Mouse (Mus musculus) lung, postnatal 25 days (tissue): ENCODE results near the gene Hoxc4.

Experiments used
- DNase-seq: peaks from one replicate; pipeline ENCODE4 v3.0.0; 2022; ENCODE audit warnings: low spot score

Hoxc4 gene

DNA sequence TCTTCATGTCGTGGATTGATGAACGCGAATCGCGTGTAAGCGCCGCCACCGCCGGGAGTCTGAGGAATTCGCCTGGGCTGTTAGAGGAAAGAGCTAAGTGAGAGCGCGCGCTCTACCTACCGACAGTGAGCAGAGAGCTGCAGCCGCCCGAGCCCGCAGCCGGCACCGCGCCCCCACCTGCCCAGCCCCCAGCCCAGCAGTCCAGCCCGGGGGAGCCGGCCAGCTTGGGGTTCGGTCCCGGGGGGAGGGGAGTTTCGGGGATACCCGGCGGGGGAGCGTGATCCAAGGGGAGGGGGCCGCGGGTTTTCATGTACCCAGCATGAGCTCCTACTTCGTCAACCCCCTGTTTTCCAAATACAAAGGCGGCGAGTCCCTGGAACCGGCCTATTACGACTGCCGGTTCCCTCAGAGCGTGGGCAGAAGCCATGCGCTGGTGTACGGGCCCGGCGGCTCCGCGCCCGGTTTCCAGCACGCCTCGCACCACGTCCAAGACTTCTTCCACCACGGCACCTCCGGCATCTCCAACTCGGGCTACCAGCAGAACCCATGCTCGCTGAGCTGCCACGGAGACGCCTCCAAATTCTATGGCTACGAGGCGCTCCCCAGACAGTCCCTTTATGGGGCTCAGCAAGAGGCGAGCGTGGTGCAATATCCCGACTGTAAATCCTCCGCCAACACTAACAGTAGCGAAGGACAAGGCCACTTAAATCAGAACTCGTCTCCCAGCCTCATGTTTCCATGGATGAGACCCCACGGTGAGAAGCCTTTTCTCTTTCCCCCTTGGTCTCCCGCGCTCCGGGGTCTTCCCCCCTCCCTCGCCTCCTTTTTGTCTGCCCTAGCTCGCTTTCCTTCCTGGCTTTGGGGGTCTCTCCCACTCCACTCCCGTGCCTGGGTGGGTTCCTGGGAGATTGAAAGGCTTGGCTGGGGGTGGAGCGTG, 28.0 kb upstream of the Hoxc4 start, which contains the start of gene Hoxc8:
TSS of gene Hoxc8 (plus strand) at position 147 of the 937 bp plus-strand sequence.
- DNase-seq: no peak

DNA sequence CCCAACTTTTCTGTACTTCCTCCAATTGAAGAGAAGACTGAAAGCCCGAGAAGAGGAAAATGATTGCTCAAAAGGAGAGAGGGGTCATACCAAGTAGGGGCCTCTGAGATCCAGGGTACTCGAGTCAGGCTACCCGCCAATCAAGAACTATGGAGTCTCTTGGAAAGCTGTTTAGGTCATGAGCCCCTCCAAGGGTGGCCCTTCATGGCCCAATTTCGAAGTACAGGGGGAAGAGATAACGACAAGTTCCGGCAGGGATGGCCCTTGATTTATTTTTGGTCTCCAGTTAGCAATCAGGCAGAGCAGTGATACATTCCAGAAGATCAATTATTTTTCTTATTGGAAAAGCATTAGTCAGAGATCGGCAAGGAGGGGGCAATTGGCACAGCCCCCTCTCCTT, 27.0 kb upstream of the Hoxc4 start:
- no peak for DNase-seq

DNA sequence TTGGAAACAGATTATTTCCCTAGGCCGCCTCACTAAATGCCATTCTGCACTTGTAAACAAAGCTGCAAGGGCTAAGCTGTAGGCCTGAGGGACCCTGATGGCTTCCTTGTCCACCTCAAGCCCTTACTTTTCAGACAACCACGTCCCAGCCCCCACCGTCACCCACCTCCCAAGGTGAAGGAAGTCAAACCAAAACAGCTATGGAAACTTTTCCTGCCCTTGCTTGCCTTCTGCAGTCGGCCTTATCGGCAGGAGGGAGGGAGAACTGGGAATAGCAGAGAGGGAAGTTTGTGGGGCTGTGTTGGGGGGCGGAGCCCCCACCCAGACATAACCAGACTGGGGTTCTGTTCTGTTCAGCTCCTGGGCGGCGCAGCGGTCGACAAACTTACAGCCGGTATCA, 26.5 kb upstream of the Hoxc4 start:
- DNase-seq: no peak

DNA sequence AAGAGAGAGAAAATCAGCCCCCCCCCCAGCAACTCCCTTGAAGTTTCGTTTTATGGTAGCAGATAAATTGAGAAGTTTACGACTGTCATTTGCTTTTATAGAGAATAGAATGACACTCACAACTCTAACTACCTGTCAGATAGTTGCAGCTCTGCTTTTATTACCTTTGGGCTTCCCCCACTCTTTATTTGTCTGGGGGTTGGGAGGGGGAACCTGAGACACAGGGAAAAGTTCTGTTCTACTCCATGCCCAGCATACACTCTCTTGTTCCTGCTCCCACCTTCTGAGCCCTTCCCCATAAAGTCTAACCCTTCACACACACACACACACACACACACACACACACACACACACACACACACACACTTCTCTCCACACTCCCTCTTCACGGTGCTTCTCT, 25.9 kb upstream of the Hoxc4 start:
- DNase-seq: no peak

DNA sequence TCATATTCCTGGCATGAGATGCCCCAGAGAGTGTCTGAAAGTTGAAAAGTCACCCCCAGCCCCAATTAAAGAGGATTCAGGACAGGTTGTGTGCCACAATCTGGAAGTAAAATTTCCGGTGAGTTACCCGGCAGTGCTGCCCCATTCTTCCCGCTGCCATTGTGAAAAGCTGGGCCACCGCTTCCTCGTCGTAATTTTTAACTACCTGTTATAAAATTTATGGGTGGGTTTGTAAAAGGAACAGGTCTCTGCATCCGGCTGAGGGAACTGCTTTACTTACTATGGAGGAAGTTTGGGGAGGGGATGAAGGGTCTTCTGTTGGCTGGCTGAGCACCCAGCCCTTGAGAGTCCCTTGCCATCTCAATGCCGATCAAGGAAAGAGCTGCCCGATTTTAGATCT, 22.2 kb upstream of the Hoxc4 start:
- DNase-seq: no peak

- DNase-seq: no peak
Measured at GRCm38 (mm10) chr15:102997431-102997830, 21.3 kb upstream of the Hoxc4 start.

DNA sequence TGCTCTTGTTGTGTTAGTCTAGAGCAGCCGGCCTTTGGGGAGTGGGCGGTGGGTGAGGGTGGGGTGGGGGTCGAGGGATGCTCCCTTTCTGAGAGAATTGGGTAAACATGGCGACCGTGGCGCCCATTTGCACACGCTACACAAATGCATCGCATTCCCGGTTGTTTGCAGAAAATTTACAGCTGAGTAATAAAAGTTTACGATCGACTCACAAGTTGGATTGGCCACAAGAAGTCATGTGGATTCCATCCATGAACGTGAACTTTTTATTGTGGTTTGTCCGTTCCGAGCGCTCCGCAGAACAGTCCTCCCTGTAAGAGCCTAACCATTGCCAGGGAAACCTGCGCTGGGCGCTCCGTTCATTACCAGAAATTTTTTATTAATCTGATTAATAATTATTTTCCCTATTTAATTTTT, 20.8 kb upstream of the Hoxc4 start, which contains the start of gene Hoxc6:
TSS of gene Hoxc6 (plus strand) at position 319 of the 417 bp plus-strand sequence.
- DNase-seq: no peak

GRCm38 (mm10) chr15:102998608-102999182, 20.0 kb upstream of the Hoxc4 start:
- DNase-seq: no peak

DNA sequence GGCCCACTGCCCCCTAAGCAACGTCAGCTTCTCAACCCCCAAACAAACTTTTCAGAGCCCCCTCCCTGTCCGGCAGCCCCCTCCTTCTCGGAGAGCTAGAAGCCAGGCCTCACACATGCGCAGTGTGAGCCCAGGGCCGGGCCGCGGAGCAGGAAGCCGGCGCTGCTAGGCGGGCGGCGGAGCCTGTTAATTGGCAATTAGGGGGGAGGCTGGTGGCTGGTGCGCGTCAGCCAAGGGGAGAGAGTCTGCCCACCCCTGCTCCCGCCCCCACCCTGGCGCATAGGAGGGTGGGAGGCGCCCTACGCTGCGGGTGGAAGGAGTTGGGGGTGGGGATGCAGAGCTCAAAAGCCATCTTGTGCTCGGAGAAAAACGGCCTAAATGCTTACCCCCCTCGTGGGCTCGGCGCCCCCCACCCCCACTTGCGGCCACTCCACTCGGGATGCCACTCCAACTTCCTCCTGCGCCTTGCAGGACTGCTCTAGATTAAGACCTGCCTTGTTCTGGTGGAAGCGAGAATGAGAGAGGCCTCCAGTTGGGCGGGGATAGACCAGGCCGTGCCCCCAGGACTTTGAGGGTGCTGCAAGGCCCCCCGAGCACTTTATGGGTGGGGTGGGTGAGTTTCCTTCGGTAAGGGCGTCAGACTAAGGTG, 19.4 kb upstream of the Hoxc4 start:
- peak; percentile 12 for DNase-seq

DNA sequence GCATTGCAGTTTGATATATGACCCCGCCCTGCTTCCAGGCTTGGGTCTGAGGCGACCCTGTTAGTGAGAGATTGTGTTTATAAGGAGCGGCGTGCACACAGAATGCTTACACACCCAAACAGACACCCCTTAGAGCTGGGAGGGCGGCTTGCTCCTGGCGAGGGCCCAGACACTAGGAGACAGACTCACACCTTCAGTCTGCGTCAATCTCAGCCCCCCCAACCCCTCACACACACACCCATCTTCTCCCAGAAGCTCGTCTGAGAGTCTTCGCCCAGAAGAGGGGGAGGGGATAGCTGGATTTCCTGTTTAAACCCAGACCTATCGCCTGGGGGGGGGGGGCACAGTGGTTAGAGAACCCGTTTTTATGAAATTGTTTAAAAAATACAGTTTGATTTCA, 18.8 kb upstream of the Hoxc4 start:
- no peak for DNase-seq

DNA sequence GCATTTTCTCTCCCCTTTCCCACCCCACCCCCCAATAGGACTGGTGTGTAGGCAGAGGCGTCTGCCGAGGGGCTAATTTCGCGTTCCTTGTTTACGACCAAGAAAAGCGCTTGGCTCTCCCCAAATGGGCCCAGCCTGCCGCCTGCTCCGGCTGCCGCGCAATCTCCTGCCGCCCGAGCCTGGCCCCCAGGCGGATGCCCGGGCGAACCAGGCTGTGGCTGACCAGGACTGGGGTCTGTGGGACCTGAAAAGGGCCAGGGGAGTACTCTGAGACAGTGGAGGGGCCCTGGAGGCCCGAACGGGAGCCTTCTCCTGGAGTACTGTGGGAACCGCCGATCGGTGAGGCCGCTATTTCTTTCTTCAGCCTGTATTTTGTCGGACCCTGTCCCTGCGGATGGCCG, 18.2 kb upstream of the Hoxc4 start:
- no peak for DNase-seq

DNA sequence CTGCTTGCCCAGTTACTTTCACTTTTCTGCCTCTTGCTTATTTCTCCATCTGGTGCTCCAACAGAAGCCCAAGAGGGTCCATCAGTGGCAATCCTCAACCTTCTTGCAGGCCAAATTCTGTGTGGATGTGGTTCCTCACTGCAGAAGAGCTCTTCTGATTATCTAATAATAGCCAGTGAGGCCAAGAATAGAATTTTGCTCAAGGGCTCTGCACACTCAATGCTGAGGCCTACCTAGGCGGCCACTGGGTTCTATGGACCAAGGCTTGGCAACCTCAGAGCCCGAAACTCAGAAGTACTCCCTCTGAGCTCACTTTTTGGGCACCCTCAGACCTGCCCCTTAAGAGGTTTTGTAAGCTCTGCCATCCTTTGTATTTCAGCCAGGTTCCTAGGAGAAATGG, 17.4 kb upstream of the Hoxc4 start:
- DNase-seq: no peak

DNA sequence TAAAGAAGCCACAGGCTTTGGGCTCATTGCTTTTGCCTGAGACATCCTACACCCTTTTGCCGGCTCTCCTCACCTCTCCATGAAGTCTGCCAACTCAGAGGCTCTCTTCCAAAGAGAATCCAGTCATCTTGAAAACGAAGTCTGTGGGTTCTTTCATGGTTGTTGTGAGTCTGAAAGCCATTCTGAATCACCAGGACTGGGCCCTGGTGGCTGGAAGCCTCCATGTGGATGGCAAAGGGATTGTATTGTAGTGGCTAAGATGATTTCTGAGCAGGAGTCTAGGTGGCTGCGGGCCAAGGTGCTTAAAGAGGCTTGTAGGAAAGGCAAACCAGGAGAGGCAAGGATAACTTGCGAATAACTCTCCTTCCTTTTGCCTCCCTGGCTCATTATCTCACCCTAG, 16.6 kb upstream of the Hoxc4 start:
- DNase-seq: no peak

DNA sequence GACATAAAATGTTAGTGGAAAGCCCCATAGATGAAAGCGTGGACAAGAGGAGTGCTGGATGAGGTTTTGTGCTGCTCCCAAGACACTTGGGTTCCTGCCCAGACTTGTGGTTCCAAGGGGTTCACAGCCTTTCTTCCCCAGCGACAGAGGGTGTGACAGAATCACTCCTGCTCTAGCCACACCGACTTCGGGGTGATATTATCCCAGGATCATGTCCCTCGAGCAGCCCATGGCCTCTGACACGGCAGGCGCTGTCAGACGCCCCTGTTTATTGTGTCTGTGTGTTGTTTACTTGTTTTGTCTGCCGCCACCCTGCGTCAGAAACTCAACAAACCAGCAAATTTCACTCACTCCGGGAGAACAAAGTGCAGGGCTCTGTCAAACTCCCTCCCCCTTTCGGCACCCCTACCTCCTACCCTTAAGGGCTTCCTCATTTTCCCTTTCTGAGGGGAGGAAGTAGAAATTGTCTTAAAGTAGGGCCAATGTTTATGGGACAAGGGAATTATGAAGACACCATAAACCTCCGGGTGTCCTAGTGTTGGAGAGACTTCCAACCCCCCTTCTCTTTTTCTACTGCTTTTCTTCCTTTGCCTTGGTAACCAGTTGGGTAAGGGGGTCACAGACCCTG, 15.8 kb upstream of the Hoxc4 start:
- DNase-seq: no peak

- no peak for DNase-seq
Measured at GRCm38 (mm10) chr15:103005308-103005707, 13.4 kb upstream of the Hoxc4 start.

DNA sequence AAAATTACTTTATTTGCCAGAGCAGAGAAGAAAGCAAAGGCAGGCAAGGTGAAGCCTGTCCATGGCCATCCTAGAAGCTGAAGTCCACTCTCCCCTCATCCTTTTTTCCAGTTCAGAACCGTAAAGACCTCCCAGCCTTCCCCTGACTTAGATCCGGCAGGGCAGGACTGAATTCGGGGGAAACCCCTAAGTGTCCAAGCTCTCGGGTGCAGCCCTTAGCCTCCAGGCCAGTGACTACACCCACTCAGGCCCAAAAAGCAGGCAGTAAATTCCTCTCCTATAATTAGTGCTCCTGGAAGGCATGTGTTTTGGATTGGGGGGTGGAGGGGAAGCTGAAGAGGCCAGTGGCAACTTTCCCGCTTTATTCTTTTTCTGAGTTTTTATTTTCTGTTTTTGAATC, 12.9 kb upstream of the Hoxc4 start:
- no peak for DNase-seq

GRCm38 (mm10) chr15:103006326-103006725, 12.4 kb upstream of the Hoxc4 start:
- no peak for DNase-seq

DNA sequence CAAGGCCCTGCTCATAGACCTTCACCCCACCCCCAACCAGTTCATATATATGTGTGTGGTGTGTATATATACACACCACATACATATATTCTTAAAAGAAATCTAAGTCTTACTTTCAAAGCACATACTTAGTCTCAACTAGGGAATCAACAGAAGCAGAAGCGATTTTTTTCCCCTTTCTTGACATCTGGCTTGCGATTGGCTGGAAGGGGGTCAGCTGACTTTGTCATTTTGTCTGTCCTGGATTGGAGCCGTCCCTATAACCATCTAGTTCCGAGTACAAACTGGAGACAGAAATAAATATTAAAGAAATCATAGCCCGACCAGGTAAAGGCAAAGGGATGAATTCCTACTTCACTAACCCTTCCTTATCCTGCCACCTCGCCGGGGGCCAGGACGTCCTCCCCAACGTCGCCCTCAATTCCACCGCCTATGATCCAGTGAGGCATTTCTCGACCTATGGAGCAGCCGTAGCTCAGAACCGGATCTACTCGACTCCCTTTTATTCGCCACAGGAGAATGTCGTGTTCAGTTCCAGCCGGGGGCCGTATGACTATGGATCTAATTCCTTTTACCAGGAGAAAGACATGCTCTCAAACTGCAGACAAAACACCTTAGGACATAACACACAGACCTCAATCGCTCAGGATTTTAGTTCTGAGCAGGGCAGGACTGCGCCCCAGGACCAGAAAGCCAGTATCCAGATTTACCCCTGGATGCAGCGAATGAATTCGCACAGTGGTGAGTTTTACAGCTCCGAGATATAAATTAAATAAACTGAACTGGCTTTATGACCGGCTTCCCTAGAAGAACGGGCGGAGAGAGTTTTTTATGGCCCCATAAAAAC, 9.2 kb upstream of the Hoxc4 start:
- DNase-seq: no peak

- DNase-seq: no peak
Measured at GRCm38 (mm10) chr15:103010112-103010846, 8.5 kb upstream of the Hoxc4 start.

GRCm38 (mm10) chr15:103010847-103011555, 7.7 kb upstream of the Hoxc4 start:
- no peak for DNase-seq
